Mouse (Mus musculus) MEL (cell line): ENCODE measurements around the gene Ms4a4a. TPM values are rescaled to one million over a fixed set of nuclear protein-coding genes. Genes with fewer than 3 reads are reported as not detected.

ENCODE experiments used
- DNase-seq: peaks from one replicate; pipeline ENCODE4 v3.0.0; 2011; ENCODE audit warnings: low read depth, low spot score
- H3K27ac ChIP-seq: 2 replicates; pipeline ENCODE4 v1.5.1; 2012; ENCODE audit warnings: low read depth, mild to moderate bottlenecking, control low read depth, low read length, moderate library complexity; ENCODE audit not compliant: control insufficient read depth
- H3K27me3 ChIP-seq, 2 experiments: fragments of 150-350 bp in 1 of 2; sonication (generic) in 1 of 2; 2 replicates each; pipeline ENCODE4 v1.6.1; 2012; ENCODE audit warnings: low read length in 2 of 2, mild to moderate bottlenecking in 2 of 2, improper control_type of control experiment in 1 of 2, moderate library complexity in 1 of 2; ENCODE audit not compliant: insufficient read depth in 2 of 2, control insufficient read depth in 1 of 2
- H3K36me3 ChIP-seq, 2 experiments: 2 replicates each; pipeline ENCODE4 v1.6.1; 2012 to 2014; ENCODE audit warnings: low read length in 2 of 2, improper control_type of control experiment in 1 of 2, inconsistent platforms in 1 of 2, mild to moderate bottlenecking in 1 of 2; ENCODE audit not compliant: insufficient read depth in 2 of 2, control insufficient read depth in 1 of 2
- H3K4me1 ChIP-seq, 2 experiments: fragments of 150-350 bp in 1 of 2; sonication (generic) in 1 of 2; 2 replicates each; pipeline ENCODE4 v1.6.1; 2012; ENCODE audit warnings: low read length in 2 of 2, improper control_type of control experiment in 1 of 2, mild to moderate bottlenecking in 1 of 2; ENCODE audit not compliant: insufficient read depth in 2 of 2, control insufficient read depth in 1 of 2
- H3K4me3 ChIP-seq, 2 experiments: fragments of 150-350 bp in 1 of 2; sonication (generic) in 1 of 2; 2 replicates each; pipeline ENCODE4 v1.5.1; 2012; ENCODE audit warnings: low read depth in 2 of 2, low read length in 2 of 2, mild to moderate bottlenecking in 2 of 2, moderate library complexity in 2 of 2, control low read depth in 1 of 2, improper control_type of control experiment in 1 of 2; ENCODE audit not compliant: control insufficient read depth in 1 of 2, insufficient read depth in 1 of 2
- H3K79me2 ChIP-seq: 2 replicates; pipeline ENCODE4 v1.6.1; 2012; ENCODE audit warnings: mild to moderate bottlenecking, low read length, moderate library complexity; ENCODE audit not compliant: control insufficient read depth, poor library complexity, insufficient read depth
- H3K9ac ChIP-seq: 2 replicates; pipeline ENCODE4 v1.6.1; 2012; ENCODE audit warnings: low read depth, mild to moderate bottlenecking, control low read depth, low read length, moderate library complexity; ENCODE audit not compliant: control insufficient read depth, poor library complexity, severe bottlenecking
- H3K9me3 ChIP-seq: fragments of 150-350 bp; sonication (generic); replicated peaks from 2 replicates; pipeline ENCODE4 v1.6.1; 2012; ENCODE audit warnings: mild to moderate bottlenecking, low read length, improper control_type of control experiment, moderate library complexity; ENCODE audit not compliant: insufficient read depth
- BHLHE40 ChIP-seq: IDR thresholded peaks from 2 replicates; pipeline ENCODE4 v1.6.1; 2012; ENCODE audit warnings: low read depth, mild to moderate bottlenecking, inconsistent platforms, low read length, improper control_type of control experiment, borderline replicate concordance
- CHD1 ChIP-seq: IDR thresholded peaks from 2 replicates; pipeline ENCODE4 v1.6.1; 2012; ENCODE audit warnings: low read depth, mild to moderate bottlenecking, inconsistent platforms, low read length, improper control_type of control experiment
- CHD2 ChIP-seq: IDR thresholded peaks from 2 replicates; pipeline ENCODE4 v1.6.1; 2011; ENCODE audit warnings: low read length, improper control_type of control experiment
- CTCF ChIP-seq, 3 experiments: IDR thresholded peaks in 2 of 3; conservative IDR thresholded peaks in 1 of 3; 2 replicates each; pipeline ENCODE4 v1.5.1; 2011 to 2012; ENCODE audit warnings: low read length in 3 of 3, low read depth in 2 of 3, mild to moderate bottlenecking in 2 of 3, improper control_type of control experiment in 1 of 3, inconsistent platforms in 1 of 3, mixed read lengths in 1 of 3, moderate library complexity in 1 of 3; ENCODE audit not compliant: control insufficient read depth in 1 of 3, insufficient read depth in 1 of 3, poor library complexity in 1 of 3, severe bottlenecking in 1 of 3
- E2F4 ChIP-seq: IDR thresholded peaks from 2 replicates; pipeline ENCODE4 v1.6.1; 2011; ENCODE audit warnings: low read depth, low read length, improper control_type of control experiment, borderline replicate concordance
- ELF1 ChIP-seq: IDR thresholded peaks from 2 replicates; pipeline ENCODE4 v1.6.1; 2014; ENCODE audit warnings: low read depth, mild to moderate bottlenecking, inconsistent platforms, low read length, improper control_type of control experiment, moderate library complexity
- ETS1 ChIP-seq: IDR thresholded peaks from 2 replicates; pipeline ENCODE4 v1.6.1; 2012; ENCODE audit warnings: low read depth, mild to moderate bottlenecking, inconsistent platforms, low read length, improper control_type of control experiment, moderate library complexity
- JUND ChIP-seq: IDR thresholded peaks from 2 replicates; pipeline ENCODE4 v1.6.1; 2011; ENCODE audit warnings: low read depth, mild to moderate bottlenecking, improper control_type of control experiment, low read length
- MAFK ChIP-seq: IDR thresholded peaks from 2 replicates; pipeline ENCODE4 v1.6.1; 2011; ENCODE audit warnings: low read depth, mild to moderate bottlenecking, low read length, improper control_type of control experiment, borderline replicate concordance
- MAZ ChIP-seq: IDR thresholded peaks from 2 replicates; pipeline ENCODE4 v1.6.1; 2012; ENCODE audit warnings: low read depth, mild to moderate bottlenecking, inconsistent platforms, low read length, improper control_type of control experiment
- MEF2A ChIP-seq: IDR thresholded peaks from 2 replicates; pipeline ENCODE4 v1.6.1; 2014; ENCODE audit warnings: low read depth, mild to moderate bottlenecking, inconsistent platforms, low read length, improper control_type of control experiment; ENCODE audit not compliant: poor library complexity, insufficient replicate concordance, severe bottlenecking; ENCODE audit errors: extremely low read depth
- MYB ChIP-seq: IDR thresholded peaks from 2 replicates; pipeline ENCODE4 v1.6.1; 2011; ENCODE audit warnings: mild to moderate bottlenecking, low read depth, low read length, improper control_type of control experiment
- MYC ChIP-seq: IDR thresholded peaks from 2 replicates; pipeline ENCODE4 v1.6.1; 2011; ENCODE audit warnings: low read depth, mild to moderate bottlenecking, low read length, improper control_type of control experiment, moderate library complexity
- NRF1 ChIP-seq: IDR thresholded peaks from 2 replicates; pipeline ENCODE4 v1.6.1; 2014; ENCODE audit warnings: low read depth, mild to moderate bottlenecking, inconsistent platforms, low read length, improper control_type of control experiment, moderate library complexity; ENCODE audit not compliant: poor library complexity, insufficient read depth, severe bottlenecking
- POLR2AphosphoS5 ChIP-seq: IDR thresholded peaks from 2 replicates; pipeline ENCODE4 v1.6.1; 2012; ENCODE audit warnings: low read depth, borderline replicate concordance, mild to moderate bottlenecking, inconsistent platforms, low read length, moderate library complexity, mixed read lengths
- RAD21 ChIP-seq: IDR thresholded peaks from 2 replicates; pipeline ENCODE4 v1.6.1; 2011; ENCODE audit warnings: mild to moderate bottlenecking, low read depth, low read length, improper control_type of control experiment
- RCOR1 ChIP-seq: IDR thresholded peaks from 2 replicates; pipeline ENCODE4 v1.6.1; 2012; ENCODE audit warnings: low read depth, mild to moderate bottlenecking, inconsistent platforms, low read length, improper control_type of control experiment
- TAL1 ChIP-seq: IDR thresholded peaks from 2 replicates; pipeline ENCODE4 v1.6.1; 2012; ENCODE audit warnings: mild to moderate bottlenecking, inconsistent platforms, low read length, moderate library complexity, mixed read lengths
- TBP ChIP-seq: IDR thresholded peaks from 2 replicates; pipeline ENCODE4 v1.8.0; 2011; ENCODE audit warnings: low read depth, low read length, improper control_type of control experiment
- TCF12 ChIP-seq: IDR thresholded peaks from 2 replicates; pipeline ENCODE4 v1.6.1; 2014; ENCODE audit warnings: low read depth, mild to moderate bottlenecking, inconsistent platforms, low read length, improper control_type of control experiment, moderate library complexity
- USF2 ChIP-seq, 2 experiments: IDR thresholded peaks; 2 replicates each; pipeline ENCODE4 v1.6.1; 2011 to 2012; ENCODE audit warnings: improper control_type of control experiment in 2 of 2, low read length in 2 of 2, borderline replicate concordance in 1 of 2, inconsistent platforms in 1 of 2, low read depth in 1 of 2, mild to moderate bottlenecking in 1 of 2; ENCODE audit not compliant: insufficient read depth in 1 of 2
- ZMIZ1 ChIP-seq: IDR thresholded peaks from 2 replicates; pipeline ENCODE4 v1.6.1; 2012; ENCODE audit warnings: low read depth, mild to moderate bottlenecking, inconsistent platforms, low read length, improper control_type of control experiment, moderate library complexity
- ZNF384 ChIP-seq: IDR thresholded peaks from 2 replicates; pipeline ENCODE4 v1.6.1; 2012; ENCODE audit warnings: low read depth, mild to moderate bottlenecking, inconsistent platforms, low read length, improper control_type of control experiment
- polyA plus RNA-seq, 2 experiments: library from polyadenylated mRNA; stranded (reverse) in 1 of 2; unstranded in 1 of 2; fragments of >175 nt in 1 of 2; fragments of >200 nt in 1 of 2; gene quantifications; 2 replicates each; pipeline versions ENCODE4 v1.2.1 to v1.2.4; 2012; ENCODE audit warnings: low replicate concordance in 2 of 2, low read depth in 1 of 2; ENCODE audit not compliant: insufficient read length in 2 of 2, insufficient read depth in 1 of 2, missing spikeins in 1 of 2
- total RNA-seq: library from RNA; depleted of rRNA; stranded (reverse); fragments of 300-350 nt; gene quantifications from 2 replicates; pipeline ENCODE4 v1.2.3, GENCODE M21; 2012

Gene Ms4a4a
- total and polyA plus RNA-seq, 3 experiments: not detected

- Histone ChIP-seq H3K9me3 (no peaks in the 10 kb centered on the region), H3K27ac (no peak overlapping the region), H3K4me3 (no peak overlapping the region), H3K36me3 (no peaks in the 10 kb centered on the region), H3K4me1 (no peaks in the 10 kb centered on the region), H3K79me2 (no peaks in the 10 kb centered on the region), H3K9ac (no peak overlapping the region), H3K27me3 (no peaks in the 10 kb centered on the region; a peak in 1 of 4 replicates)
- TF ChIP-seq MYC: no peak
- TF ChIP-seq TBP: no peak
- TF ChIP-seq POLR2AphosphoS5: no peak
- TF ChIP-seq USF2 (IDR thresholded peaks at IDR 0.05; ENCODE audit: borderline replicate concordance in 1 of 2, insufficient read depth in 1 of 2, low read depth in 1 of 2, low read length in 2 of 2): no peak
- DNase-seq: no peak
These were observed 19.6 kb upstream of the Ms4a4a start for GRCm38 (mm10) chr19:11355730-11356129.

GRCm38 (mm10) chr19:11360106-11360505 is 15.2 kb upstream of the Ms4a4a start:
- DNase-seq: no peak
- Histone ChIP-seq H3K36me3 (no peaks in the 10 kb centered on the region), H3K79me2 (no peaks in the 10 kb centered on the region), H3K4me3 (no peak overlapping the region), H3K9ac (no peak overlapping the region), H3K27ac (no peak overlapping the region), H3K9me3 (no peaks in the 10 kb centered on the region), H3K27me3 (no peaks in the 10 kb centered on the region; a peak in 1 of 4 replicates), H3K4me1 (no peaks in the 10 kb centered on the region)
- TF ChIP-seq ETS1 (no peak), RAD21 (peak; percentile 18), CTCF (IDR thresholded peaks at IDR 0.05 in 2 of 3, conservative IDR thresholded peaks at IDR 0.05 in 1 of 3; ENCODE audit: control insufficient read depth in 1 of 3, insufficient read depth in 1 of 3, low read depth in 2 of 3, low read length in 3 of 3, poor library complexity in 1 of 3, severe bottlenecking in 1 of 3) (peak in 1 of 3 experiments; percentile 11; a peak in 1 of 6 replicates), RCOR1 (no peak), MAZ (no peak)

GRCm38 (mm10) chr19:11362002-11362401 is 13.3 kb upstream of the Ms4a4a start:
- DNase-seq: no peak

More at GRCm38 (mm10) chr19:11362002-11362401, 13.3 kb upstream of the Ms4a4a start:
- Histone ChIP-seq H3K79me2 (no peaks in the 10 kb centered on the region), H3K4me1 (no peaks in the 10 kb centered on the region), H3K4me3 (no peak overlapping the region), H3K36me3 (no peaks in the 10 kb centered on the region), H3K27ac (no peak overlapping the region), H3K9ac (no peak overlapping the region), H3K9me3 (no peaks in the 10 kb centered on the region), H3K27me3 (no peaks in the 10 kb centered on the region; a peak in 1 of 4 replicates)
- no peak for TF ChIP-seq ZNF384
- TF ChIP-seq ZMIZ1: no peak
- TF ChIP-seq MAFK: no peak
- no peak for TF ChIP-seq USF2 (IDR thresholded peaks at IDR 0.05; ENCODE audit: borderline replicate concordance in 1 of 2, insufficient read depth in 1 of 2, low read depth in 1 of 2, low read length in 2 of 2)
- no peak for TF ChIP-seq ETS1
- no peak for TF ChIP-seq TAL1
- TF ChIP-seq E2F4: no peak
- no peak for TF ChIP-seq POLR2AphosphoS5
- no peak for TF ChIP-seq MYB
- no peak for TF ChIP-seq CHD2
- TF ChIP-seq MEF2A: no peak
- TF ChIP-seq NRF1: no peak
- TF ChIP-seq CHD1: no peak
- no peak for TF ChIP-seq BHLHE40
- TF ChIP-seq TCF12: no peak
- no peak for TF ChIP-seq JUND
- TF ChIP-seq MYC: no peak
- TF ChIP-seq RCOR1: no peak
- TF ChIP-seq ELF1: no peak
